Mouse (Mus musculus): ENCODE results near the gene Irf2bp1.

DNA sequence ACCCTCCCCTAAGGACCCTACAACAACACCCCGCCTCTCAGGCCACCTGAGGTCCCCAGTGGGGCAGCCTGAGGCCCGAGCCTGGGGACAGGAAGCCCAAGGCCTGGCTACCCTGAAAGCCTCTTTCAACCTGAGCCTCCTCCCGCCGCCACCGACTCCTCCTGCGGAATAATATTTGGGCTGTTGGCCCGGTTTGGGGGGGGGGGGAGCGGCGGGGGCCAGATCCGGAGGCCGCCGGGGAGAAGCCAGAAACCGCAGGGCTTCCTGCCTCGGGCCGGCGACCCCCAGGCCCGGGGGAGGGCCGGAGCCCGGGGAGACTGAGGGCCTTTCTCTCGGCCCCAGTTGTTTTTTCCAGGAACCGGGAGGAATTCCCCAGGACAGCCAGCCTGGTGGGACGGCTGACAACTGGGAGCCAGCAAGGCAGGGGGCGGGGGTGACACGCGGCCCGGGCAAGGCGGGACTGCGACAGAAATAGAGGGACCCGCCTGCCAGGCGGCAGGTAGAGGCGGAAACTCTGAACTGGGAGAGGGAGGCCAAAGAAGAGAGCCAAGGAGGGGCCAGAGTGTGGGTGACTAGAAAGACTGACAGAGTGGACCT lies 8.3 kb downstream of the Irf2bp1 start:
- TF ChIP-seq EP300 (optimal IDR thresholded peaks at IDR 0.05) (no peak), CTCF (IDR thresholded peaks at IDR 0.05; ENCODE audit: low read depth) (no peak)
